Mouse (Mus musculus) lung, embryonic 15.5 days (tissue): ENCODE data around the gene Eme2. TPM values are rescaled to one million over a fixed set of nuclear protein-coding genes. Genes with fewer than 3 reads are reported as not detected.

Source experiments
- ATAC-seq: fragments of 200-750 bp; cut with Nextera tagmentation; 2 replicates; pipeline ENCODE4 v1.8.0; 2017; ENCODE audit warnings: moderate number of reproducible peaks, borderline replicate concordance; ENCODE audit not compliant: low FRiP score, low TSS enrichment; ENCODE audit errors: extremely low read depth
- H3K27ac ChIP-seq: fragments of 300-500 bp; sonication (generic); 2 replicates; pipeline ENCODE4 v1.5.1; 2015; ENCODE audit warnings: moderate library complexity, mild to moderate bottlenecking, inconsistent platforms
- H3K27me3 ChIP-seq: fragments of 300-500 bp; sonication (generic); 2 replicates; pipeline ENCODE4 v1.6.1; 2015; ENCODE audit warnings: inconsistent platforms
- H3K36me3 ChIP-seq: fragments of 300-500 bp; sonication (generic); 2 replicates; pipeline ENCODE4 v1.6.1; 2015; ENCODE audit warnings: inconsistent platforms
- H3K4me1 ChIP-seq: fragments of 300-500 bp; sonication (generic); 2 replicates; pipeline ENCODE4 v1.6.1; 2015; ENCODE audit warnings: inconsistent platforms
- H3K4me2 ChIP-seq: fragments of 300-500 bp; sonication (generic); 2 replicates; pipeline ENCODE4 v1.6.1; 2015; ENCODE audit warnings: inconsistent platforms, mild to moderate bottlenecking, moderate library complexity
- H3K4me3 ChIP-seq: fragments of 300-500 bp; sonication (generic); 2 replicates; pipeline ENCODE4 v1.5.1; 2015; ENCODE audit warnings: mild to moderate bottlenecking, inconsistent platforms
- H3K9ac ChIP-seq: fragments of 300-500 bp; sonication (generic); 2 replicates; pipeline ENCODE4 v1.6.1; 2015; ENCODE audit warnings: inconsistent platforms
- H3K9me3 ChIP-seq: fragments of 300-500 bp; sonication (generic); 2 replicates; pipeline ENCODE4 v1.6.1; 2016; ENCODE audit warnings: inconsistent platforms
- WGBS: fragments of 180-500 bp; shearing (Covaris S2); methylation state at CpG from one replicate; pipeline ENCODE4 v1.1.7; 2015; 5-methylcytosine and 5-hydroxymethylcytosine counted together
- polyA plus RNA-seq: library from polyadenylated mRNA; unstranded; fragments of >200 nt; fragmentation: Nextera tagmentation; extraction: Ambion mirVana; gene quantifications from 2 replicates; pipeline ENCODE4 v1.2.1, GENCODE M21; 2015

The Eme2 gene
- polyA plus RNA-seq, 1 experiment from 2014 or later, result 28.5 TPM

GRCm38 (mm10) chr17:24867914-24868313, 27.0 kb downstream of the Eme2 start:
- no peaks in the 10 kb centered on the region for H3K4me1 ChIP-seq
- no peak overlapping the region for H3K4me2 ChIP-seq
- no peaks in the 10 kb centered on the region for H3K36me3 ChIP-seq
- no peak overlapping the region for H3K9ac ChIP-seq
- H3K9me3 ChIP-seq, result no peaks in the 10 kb centered on the region
- H3K27ac ChIP-seq, result no peak overlapping the region
- H3K4me3 ChIP-seq, result no peak overlapping the region
- ATAC-seq, result no peak
- H3K27me3 ChIP-seq, result no peaks in the 10 kb centered on the region
- WGBS, result 94% methylated on average over 10 of the region's 10 CpGs

GRCm38 (mm10) chr17:24865776-24866175, 29.1 kb downstream of the Eme2 start, which contains the start of gene Igfals:
Igfals (plus strand) TSS chr17:24865997.
- 88% methylated on average over 8 of the region's 8 CpGs for WGBS
- H3K27ac ChIP-seq, result no peak within 1 kb of the TSS
- no peaks in the 10 kb centered on the region for H3K27me3 ChIP-seq
- no peak within 1 kb of the TSS for H3K4me2 ChIP-seq
- no peak for ATAC-seq
- H3K9me3 ChIP-seq, result no peaks in the 10 kb centered on the region
- H3K36me3 ChIP-seq, result peaks cover 7% of the 10 kb centered on the region; the same call in 1 of the 2 replicates
- no peak within 1 kb of the TSS for H3K9ac ChIP-seq
- no peaks in the 10 kb centered on the region for H3K4me1 ChIP-seq
- H3K4me3 ChIP-seq, result no peak within 1 kb of the TSS

DNA sequence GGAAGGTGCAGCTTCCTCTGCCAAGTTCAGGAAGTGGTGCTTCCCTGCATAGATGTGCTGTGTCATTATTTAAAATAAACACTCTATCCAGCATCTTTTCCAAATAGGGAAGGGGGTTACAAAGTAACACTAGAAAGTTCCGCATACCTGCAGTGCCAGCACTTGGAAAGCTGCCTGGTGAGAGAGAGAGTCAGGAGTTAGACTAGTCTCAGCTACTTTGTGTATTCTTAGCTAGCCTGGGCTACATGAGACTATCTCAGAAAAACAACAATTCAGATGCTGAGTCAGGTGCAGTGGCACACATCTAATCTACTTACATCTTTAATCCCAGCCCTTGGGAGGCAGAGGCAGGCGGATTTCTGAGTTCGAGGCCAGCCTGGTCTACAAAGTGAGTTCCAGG, 33.1 kb downstream of the Eme2 start:
- 92% methylated on average over 3 of the region's 3 CpGs for WGBS
- Histone ChIP-seq H3K27me3 (no peaks in the 10 kb centered on the region), H3K9me3 (no peaks in the 10 kb centered on the region), H3K4me3 (no peak overlapping the region), H3K27ac (no peak overlapping the region), H3K9ac (no peak overlapping the region), H3K36me3 (peaks cover 7% of the 10 kb centered on the region; the same call in 1 of the 2 replicates), H3K4me2 (no peak overlapping the region), H3K4me1 (no peaks in the 10 kb centered on the region)
- ATAC-seq, result no peak

DNA sequence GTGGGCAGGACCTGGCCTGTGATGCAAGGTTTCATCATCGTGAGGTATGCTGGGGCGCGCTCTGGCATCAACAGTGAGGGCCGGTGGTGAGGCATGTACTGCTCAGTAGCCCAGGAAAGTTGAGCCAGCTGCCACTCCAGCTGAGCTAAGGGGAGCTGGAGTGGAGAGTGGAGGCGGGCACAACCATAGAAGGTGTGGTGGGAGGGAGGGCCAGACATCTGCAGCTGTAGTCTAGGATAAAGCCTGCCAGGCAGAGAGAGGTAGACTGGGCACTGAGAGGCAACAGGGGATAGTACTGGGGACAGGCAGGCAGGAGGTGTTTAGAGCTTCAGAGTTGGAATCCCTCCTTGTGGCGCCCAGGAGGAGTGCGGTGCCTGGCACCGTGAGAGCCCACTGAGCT, 34.8 kb downstream of the Eme2 start:
- 91% methylated on average over 8 of the region's 8 CpGs for WGBS
- peaks cover 7% of the 10 kb centered on the region; the same call in 1 of the 2 replicates for H3K36me3 ChIP-seq
- no peak overlapping the region for H3K9ac ChIP-seq
- ATAC-seq, result 0 out of 2 replicates have a peak, but pooled peaks have one; percentile 27
- no peak overlapping the region for H3K4me3 ChIP-seq
- H3K4me2 ChIP-seq, result no peak overlapping the region
- H3K9me3 ChIP-seq, result no peaks in the 10 kb centered on the region
- no peaks in the 10 kb centered on the region for H3K27me3 ChIP-seq
- H3K4me1 ChIP-seq, result no peaks in the 10 kb centered on the region
- no peak overlapping the region for H3K27ac ChIP-seq

DNA sequence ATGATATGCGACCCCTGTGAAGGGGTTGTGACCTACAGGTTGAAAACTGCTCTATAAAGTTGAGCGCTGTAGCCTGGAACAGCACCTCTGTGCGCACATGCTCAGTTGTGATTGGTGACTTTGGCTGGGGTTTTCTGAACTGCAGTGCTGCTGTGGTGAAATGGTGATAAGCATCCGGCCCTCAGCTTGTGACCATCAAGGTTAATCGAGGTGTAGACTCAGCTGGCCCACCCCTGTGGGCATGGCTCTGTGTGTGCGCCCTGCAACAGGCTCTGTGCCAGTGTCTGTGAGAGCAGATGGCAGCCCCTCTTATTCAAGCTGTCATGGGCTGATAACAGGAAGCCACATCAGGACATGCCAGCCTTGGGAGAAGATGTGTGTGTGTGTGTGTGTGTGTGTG, 35.9 kb downstream of the Eme2 start:
- Histone ChIP-seq H3K9me3 (no peaks in the 10 kb centered on the region), H3K4me1 (no peaks in the 10 kb centered on the region), H3K9ac (no peak overlapping the region), H3K27me3 (no peaks in the 10 kb centered on the region), H3K27ac (no peak overlapping the region), H3K4me2 (no peak overlapping the region), H3K4me3 (no peak overlapping the region), H3K36me3 (peaks cover 7% of the 10 kb centered on the region; the same call in 1 of the 2 replicates)
- 85% methylated on average over 6 of the region's 6 CpGs for WGBS
- no peak; the same call in 1 of the 2 replicates for ATAC-seq

- Histone ChIP-seq H3K27me3 (no peaks in the 10 kb centered on the region), H3K27ac (no peak overlapping the region), H3K9ac (no peak overlapping the region), H3K9me3 (no peaks in the 10 kb centered on the region), H3K4me3 (no peak overlapping the region), H3K4me1 (no peaks in the 10 kb centered on the region), H3K4me2 (no peak overlapping the region), H3K36me3 (peaks cover 10% of the 10 kb centered on the region; the same call in 1 of the 2 replicates)
- no peak for ATAC-seq
- WGBS, result 72% methylated on average over 8 of the region's 8 CpGs
These were observed 36.9 kb downstream of the Eme2 start for GRCm38 (mm10) chr17:24857831-24858470.

DNA sequence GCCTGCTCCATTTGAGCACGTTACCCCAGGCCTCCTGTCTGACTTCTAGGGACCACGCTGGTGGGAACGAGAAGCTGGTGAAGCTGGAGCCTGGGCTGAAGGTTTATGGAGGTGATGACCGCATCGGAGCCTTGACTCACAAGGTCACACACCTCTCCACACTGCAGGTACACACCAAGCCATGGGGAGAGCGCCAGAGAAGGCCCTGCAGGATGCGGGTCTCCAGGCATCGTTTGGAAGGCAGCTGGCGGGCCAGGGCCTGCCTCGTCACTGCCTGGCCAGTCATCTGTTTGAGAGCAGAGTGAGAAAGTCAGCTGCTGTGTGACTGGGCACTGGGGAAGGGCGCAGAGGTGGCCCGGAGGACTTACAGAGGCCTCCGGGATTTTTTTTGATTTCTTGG, 38.3 kb downstream of the Eme2 start:
- Histone ChIP-seq H3K27ac (no peak overlapping the region), H3K4me2 (no peak overlapping the region), H3K9me3 (no peaks in the 10 kb centered on the region), H3K9ac (no peak overlapping the region), H3K4me1 (no peaks in the 10 kb centered on the region), H3K27me3 (peaks cover 2% of the 10 kb centered on the region; the same call in 1 of the 2 replicates), H3K36me3 (peaks cover 7% of the 10 kb centered on the region; the same call in 1 of the 2 replicates), H3K4me3 (no peak overlapping the region)
- ATAC-seq, result no peak
- 88% methylated on average over 13 of the region's 13 CpGs for WGBS

DNA sequence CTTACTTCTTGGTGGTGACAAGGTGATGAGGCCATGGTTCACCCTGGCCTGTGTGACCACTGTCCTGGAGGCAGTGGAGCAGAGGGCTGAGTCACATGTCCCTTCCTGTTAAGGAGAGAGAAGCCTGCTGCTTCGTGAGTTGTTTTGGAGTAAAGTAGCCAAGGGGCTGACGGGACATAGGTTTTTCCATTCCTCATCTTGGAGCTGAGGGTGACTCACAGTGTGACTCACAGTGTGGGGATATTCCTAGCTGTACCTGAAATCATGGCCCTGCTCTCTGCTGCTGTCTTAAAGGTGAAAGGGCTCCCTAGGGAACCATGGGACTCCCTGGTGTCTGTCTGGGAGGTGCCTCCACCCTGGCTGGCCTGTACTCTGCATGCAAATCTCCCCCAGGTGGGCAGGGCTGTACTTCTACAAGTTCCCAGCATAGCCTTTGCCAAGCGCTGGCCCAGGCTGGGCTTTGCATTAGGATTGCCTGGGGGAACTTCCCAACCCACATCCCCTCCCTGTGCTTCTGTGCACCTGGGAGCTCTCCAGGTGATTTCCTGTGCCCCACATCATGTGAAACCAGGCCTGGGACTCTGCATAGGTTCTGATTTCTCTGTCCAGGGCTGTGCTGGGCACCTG, 38.9 kb downstream of the Eme2 start:
- 0 out of 2 replicates have a peak, but pooled peaks cover 3% of the 10 kb centered on the region for H3K36me3 ChIP-seq
- H3K4me3 ChIP-seq, result no peak overlapping the region

GRCm38 (mm10) chr17:24851381-24852125, 43.3 kb downstream of the Eme2 start:
- H3K36me3 ChIP-seq, result 0 out of 2 replicates have a peak, but pooled peaks cover 3% of the 10 kb centered on the region
- no peaks in the 10 kb centered on the region for H3K9me3 ChIP-seq
- WGBS, result 75% methylated on average over 10 of the region's 10 CpGs
- H3K9ac ChIP-seq, result no peak overlapping the region
- no peak for ATAC-seq
- no peak overlapping the region for H3K27ac ChIP-seq
- peaks cover 11% of the 10 kb centered on the region for H3K4me1 ChIP-seq
- H3K4me3 ChIP-seq, result peak overlapping the region; percentile 75
- H3K27me3 ChIP-seq, result peaks cover 9% of the 10 kb centered on the region; the same call in 1 of the 2 replicates
- peak overlapping the region; percentile 82 for H3K4me2 ChIP-seq

More for the DNA sequence above, 38.9 kb downstream of the Eme2 start:
- no peak overlapping the region for H3K4me2 ChIP-seq
- peaks cover 4% of the 10 kb centered on the region for H3K4me1 ChIP-seq
- no peaks in the 10 kb centered on the region for H3K9me3 ChIP-seq
- H3K27ac ChIP-seq, result no peak overlapping the region
- peaks cover 9% of the 10 kb centered on the region; the same call in 1 of the 2 replicates for H3K27me3 ChIP-seq
- WGBS, result 74% methylated on average over 3 of the region's 3 CpGs
- no peak overlapping the region for H3K9ac ChIP-seq
- ATAC-seq, result no peak

DNA sequence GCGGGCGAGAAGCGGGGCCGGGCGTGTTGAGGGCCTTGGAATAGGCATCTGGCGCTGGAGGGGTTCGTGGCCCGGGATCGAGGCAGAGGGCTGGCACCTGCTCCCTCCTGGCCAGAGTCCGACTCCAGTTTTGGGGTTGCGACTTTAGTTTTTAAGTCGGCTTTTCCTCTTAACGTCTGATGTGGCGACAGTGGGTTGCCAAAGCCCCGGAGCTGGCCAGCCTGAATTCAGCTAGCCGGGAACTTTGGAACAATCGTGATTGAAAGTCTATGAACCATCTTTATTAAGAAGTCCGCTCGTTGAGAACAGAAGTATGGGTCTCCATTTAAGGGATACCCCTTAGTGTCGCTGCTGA, 44.1 kb downstream of the Eme2 start:
- Histone ChIP-seq H3K4me1 (peaks cover 11% of the 10 kb centered on the region), H3K9me3 (no peaks in the 10 kb centered on the region), H3K4me3 (peak overlapping the region; percentile 75), H3K9ac (peak overlapping the region; percentile 41), H3K27me3 (peaks cover 9% of the 10 kb centered on the region; the same call in 1 of the 2 replicates), H3K36me3 (0 out of 2 replicates have a peak, but pooled peaks cover 3% of the 10 kb centered on the region), H3K27ac (0 out of 2 replicates have a peak overlapping the region, but pooled peaks have one; percentile 16), H3K4me2 (peak overlapping the region; percentile 82)
- 2% methylated on average over 20 of the region's 20 CpGs for WGBS
- no peak for ATAC-seq

- Histone ChIP-seq H3K4me2 (peak within 1 kb of the TSS; percentile 82), H3K27ac (peak within 1 kb of the TSS; percentile 93), H3K9ac (peak within 1 kb of the TSS; percentile 74), H3K9me3 (no peaks in the 10 kb centered on the region), H3K4me3 (peak within 1 kb of the TSS; percentile 75), H3K36me3 (0 out of 2 replicates have a peak, but pooled peaks cover 3% of the 10 kb centered on the region), H3K27me3 (peaks cover 9% of the 10 kb centered on the region; the same call in 1 of the 2 replicates), H3K4me1 (peaks cover 11% of the 10 kb centered on the region)
- ATAC-seq, result peak; percentile 99
- 0% methylated on average over 58 of the region's 58 CpGs for WGBS
These were observed 44.7 kb downstream of the Eme2 start, which contains the start of gene Fahd1 for GRCm38 (mm10) chr17:24850065-24850772. Fahd1 (minus strand) TSS chr17:24850364.
